Mouse (Mus musculus): ENCODE measurements around the gene Kif24. TPM values are rescaled to one million over a fixed set of nuclear protein-coding genes. Genes with fewer than 3 reads are reported as not detected.

The Kif24 gene
- polyA plus RNA-seq, 1 experiment from 2014 or later: 1.4 TPM

DNA sequence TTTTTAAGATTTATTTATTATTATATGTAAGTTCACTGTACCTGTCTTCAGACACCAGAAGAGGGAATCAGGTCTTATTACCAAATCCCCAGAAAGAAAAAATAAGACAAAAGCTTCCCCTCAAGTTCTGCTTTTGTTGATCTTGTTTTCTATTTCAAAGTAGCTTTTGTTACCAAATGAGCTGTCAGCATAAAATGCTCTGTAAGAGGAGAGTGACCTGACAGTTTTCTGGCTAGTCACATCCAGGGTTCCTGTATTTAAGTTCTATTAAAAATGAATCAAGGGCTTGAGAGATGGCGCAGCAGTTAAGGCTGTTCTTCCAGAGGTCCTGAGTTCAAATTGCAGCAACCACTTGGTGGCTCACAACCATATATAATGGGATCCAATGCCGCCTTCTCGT is 103.6 kb downstream of the Kif24 start:
- WGBS (ENCODE audit: missing documents): 90% methylated on average over 3 of the region's 3 CpGs
- Histone ChIP-seq H3K79me2 (ENCODE audit: inconsistent target) (peaks cover 98% of the 10 kb centered on the region), H3K27ac (peak overlapping the region; percentile 31; the same call in 1 of the 2 replicates), H3K36me3 (ENCODE audit: inconsistent target) (no peaks in the 10 kb centered on the region), H3K4me3 (ENCODE audit: inconsistent target) (no peak overlapping the region)

DNA sequence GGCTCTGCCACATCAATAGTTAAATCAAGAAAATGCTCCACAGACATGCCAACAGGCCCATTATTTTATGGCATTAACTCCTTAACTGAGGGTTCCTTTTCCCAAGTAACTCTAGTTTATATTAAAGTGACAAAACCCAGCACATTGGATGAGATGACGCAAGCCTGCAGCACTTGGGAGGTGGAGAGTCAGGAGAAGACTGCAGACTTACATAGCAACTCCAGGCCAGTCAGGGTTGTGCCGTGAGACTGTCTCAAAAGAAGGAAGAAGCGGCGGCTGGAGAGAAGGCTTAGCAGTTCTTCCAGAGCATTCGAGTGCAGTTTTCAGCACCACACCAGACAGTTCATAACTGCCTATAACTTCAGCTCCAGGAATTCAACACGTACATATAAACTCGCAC is 105.3 kb downstream of the Kif24 start:
- Histone ChIP-seq H3K79me2 (ENCODE audit: inconsistent target) (peaks cover 98% of the 10 kb centered on the region), H3K36me3 (ENCODE audit: inconsistent target) (no peaks in the 10 kb centered on the region), H3K4me3 (ENCODE audit: inconsistent target) (no peak overlapping the region), H3K27ac (peak overlapping the region; percentile 14)
- WGBS (ENCODE audit: missing documents): 51% methylated on average over 7 of the region's 7 CpGs

DNA sequence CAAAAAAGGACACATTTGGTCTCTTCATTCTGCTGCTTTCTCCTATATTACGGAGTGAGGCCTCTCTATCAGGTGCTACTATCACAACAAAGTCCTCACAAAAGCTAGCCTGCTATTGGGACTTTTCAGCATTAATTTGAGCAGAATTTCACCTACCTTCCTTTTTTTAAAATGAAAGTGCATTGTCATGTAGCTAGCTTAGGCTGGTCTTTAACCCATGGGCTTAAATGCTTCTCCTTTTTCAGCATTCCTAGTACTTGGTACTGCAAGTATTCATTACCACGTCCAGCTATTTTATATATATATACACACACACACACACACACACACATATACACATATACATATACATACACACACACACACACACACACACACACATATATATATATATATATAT is 106.0 kb downstream of the Kif24 start:
- H3K27ac ChIP-seq: peak overlapping the region; percentile 47
- H3K79me2 ChIP-seq (ENCODE audit: inconsistent target): peaks cover 98% of the 10 kb centered on the region
- WGBS (ENCODE audit: missing documents): 17% methylated on average over 1 of the region's 2 CpGs
- H3K4me3 ChIP-seq (ENCODE audit: inconsistent target): no peak overlapping the region
- H3K36me3 ChIP-seq (ENCODE audit: inconsistent target): no peaks in the 10 kb centered on the region

DNA sequence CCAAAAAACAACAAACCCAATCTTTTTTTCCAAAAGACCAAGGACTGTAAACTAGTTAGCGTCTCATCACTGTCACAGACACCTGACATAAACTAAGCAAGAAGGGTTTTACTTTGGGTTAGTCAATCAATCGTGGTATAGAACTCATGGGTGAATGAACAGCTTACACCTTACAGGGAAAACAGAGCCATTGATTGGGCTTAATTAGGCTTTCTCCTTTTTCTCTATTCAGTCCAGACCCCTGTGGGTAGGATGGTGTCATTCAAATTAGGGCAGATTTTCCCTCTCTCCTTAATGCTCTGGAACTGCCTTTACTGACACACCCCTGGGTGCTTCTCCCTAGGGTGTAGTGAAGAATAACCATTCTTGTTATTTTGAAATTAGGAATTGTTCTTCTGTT is 107.5 kb downstream of the Kif24 start:
- Histone ChIP-seq H3K79me2 (ENCODE audit: inconsistent target) (peaks cover 98% of the 10 kb centered on the region), H3K27ac (no peak overlapping the region), H3K36me3 (ENCODE audit: inconsistent target) (no peaks in the 10 kb centered on the region), H3K4me3 (ENCODE audit: inconsistent target) (no peak overlapping the region)
- whole genome bisulfite sequencing (ENCODE audit: missing documents): 100% methylated on average over 2 of the region's 2 CpGs

DNA sequence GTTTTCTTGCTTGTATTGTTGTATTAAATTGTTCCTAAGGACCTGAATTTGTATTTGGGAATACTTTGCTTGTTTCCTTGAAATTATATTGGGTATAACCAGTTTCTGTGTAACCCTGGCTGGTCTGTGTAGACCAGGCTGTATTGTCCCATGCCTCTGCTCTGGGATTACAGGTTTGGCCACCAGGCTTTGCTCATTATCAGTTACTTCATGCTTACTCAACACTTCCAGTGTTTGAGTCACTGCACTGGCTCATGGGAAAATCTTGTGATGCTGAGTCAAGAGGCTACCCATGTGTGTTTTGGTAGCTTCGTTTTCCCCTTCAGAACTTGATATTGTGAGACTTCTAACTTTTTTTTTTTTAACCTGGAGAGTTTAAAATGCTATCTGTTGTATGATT is 111.4 kb downstream of the Kif24 start:
- Histone ChIP-seq H3K79me2 (ENCODE audit: inconsistent target) (peaks cover 95% of the 10 kb centered on the region), H3K27ac (peak overlapping the region; percentile 35), H3K36me3 (ENCODE audit: inconsistent target) (no peaks in the 10 kb centered on the region), H3K4me3 (ENCODE audit: inconsistent target) (no peak overlapping the region)
- 50% methylated on average over 1 of the region's 1 CpGs for WGBS (ENCODE audit: missing documents)

DNA sequence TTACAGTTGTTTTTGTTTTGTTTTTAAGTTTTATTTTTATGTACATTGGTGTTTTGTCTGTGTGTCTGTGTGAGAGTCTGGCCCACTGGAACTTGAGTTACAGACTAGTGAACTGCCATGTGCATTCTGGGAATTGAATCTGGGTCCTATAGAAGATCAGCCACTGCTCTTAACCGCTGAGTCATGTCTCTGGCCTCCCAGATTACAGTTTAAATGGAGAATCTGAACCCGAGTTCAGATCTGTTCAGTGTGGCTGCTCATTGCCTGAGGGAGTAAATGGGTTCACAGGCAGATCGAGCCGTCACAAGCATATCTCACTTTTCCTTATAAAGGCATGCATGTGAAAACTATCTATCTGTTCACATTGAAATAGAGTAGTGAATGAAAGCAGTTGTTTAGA is 111.9 kb downstream of the Kif24 start:
- Histone ChIP-seq H3K36me3 (ENCODE audit: inconsistent target) (no peaks in the 10 kb centered on the region), H3K79me2 (ENCODE audit: inconsistent target) (peaks cover 90% of the 10 kb centered on the region), H3K4me3 (ENCODE audit: inconsistent target) (no peak overlapping the region), H3K27ac (peak overlapping the region; percentile 35)
- WGBS (ENCODE audit: missing documents): 92% methylated on average over 4 of the region's 4 CpGs

DNA sequence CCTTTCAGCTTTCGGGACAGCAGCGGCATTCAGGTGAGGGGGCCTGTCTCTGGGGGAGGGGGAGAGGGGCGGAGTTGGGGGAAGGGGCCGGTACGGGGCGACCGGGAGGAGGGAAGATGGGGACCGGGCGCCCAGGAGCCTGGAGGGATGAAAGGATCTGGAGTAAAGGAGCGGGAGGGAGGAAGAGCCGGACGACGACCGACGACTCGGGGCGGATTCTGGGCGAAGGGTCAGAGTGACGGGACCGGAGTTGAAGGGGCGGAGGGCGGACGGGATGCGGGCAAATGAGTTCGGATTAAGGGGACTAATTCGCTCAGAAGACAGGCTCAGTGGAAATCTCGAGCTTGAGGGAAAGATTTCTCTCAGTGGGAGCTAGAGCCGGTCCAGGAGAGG is 115.5 kb downstream of the Kif24 start:
- Histone ChIP-seq H3K4me3 (ENCODE audit: inconsistent target) (peak overlapping the region; percentile 83), H3K36me3 (ENCODE audit: inconsistent target) (no peaks in the 10 kb centered on the region), H3K79me2 (ENCODE audit: inconsistent target) (peaks cover 54% of the 10 kb centered on the region), H3K27ac (peak overlapping the region; percentile 52)
- WGBS (ENCODE audit: missing documents): under 1% methylated on average over 27 of the region's 28 CpGs

DNA sequence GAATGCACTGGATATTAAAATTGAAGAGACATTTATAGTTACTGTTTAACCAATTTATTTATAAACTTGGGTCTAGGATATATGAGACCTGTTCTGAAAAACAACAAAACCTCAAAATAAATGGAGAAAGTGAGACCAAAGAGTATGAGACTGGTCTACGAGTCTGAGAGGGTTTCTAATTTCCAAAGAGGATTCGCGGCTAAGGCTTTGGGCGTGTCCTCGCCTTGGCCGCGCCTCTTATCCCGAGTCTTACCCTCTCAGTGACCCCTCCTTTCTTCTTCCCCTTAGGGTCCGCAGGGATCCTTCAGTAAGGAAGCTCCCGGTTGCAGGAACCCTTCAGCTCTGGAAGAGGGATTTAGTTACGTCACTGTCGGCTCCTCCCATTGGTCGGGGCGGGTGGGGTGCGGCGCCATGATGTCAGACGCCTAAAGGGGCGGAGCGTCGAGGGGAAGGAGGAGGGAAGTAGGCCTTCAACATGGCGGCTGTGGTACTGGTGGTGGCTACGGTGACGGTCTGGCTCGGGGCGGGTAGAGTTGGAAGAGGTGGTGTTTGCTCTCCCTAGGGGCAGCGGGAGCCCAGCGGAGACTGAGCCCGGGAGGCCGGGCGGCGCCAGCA is 116.0 kb downstream of the Kif24 start, which contains the start of gene Ubap1:
TSS of gene Ubap1 (plus strand) at position 413 of the 615 bp plus-strand sequence.
- under 1% methylated on average over 27 of the region's 31 CpGs for WGBS (ENCODE audit: missing documents)
- H3K4me3 ChIP-seq (ENCODE audit: inconsistent target): peak within 1 kb of the TSS; percentile 83
- H3K27ac ChIP-seq: peak within 1 kb of the TSS; percentile 52
- H3K36me3 ChIP-seq (ENCODE audit: inconsistent target): no peaks in the 10 kb centered on the region
- peaks cover 49% of the 10 kb centered on the region for H3K79me2 ChIP-seq (ENCODE audit: inconsistent target)

DNA sequence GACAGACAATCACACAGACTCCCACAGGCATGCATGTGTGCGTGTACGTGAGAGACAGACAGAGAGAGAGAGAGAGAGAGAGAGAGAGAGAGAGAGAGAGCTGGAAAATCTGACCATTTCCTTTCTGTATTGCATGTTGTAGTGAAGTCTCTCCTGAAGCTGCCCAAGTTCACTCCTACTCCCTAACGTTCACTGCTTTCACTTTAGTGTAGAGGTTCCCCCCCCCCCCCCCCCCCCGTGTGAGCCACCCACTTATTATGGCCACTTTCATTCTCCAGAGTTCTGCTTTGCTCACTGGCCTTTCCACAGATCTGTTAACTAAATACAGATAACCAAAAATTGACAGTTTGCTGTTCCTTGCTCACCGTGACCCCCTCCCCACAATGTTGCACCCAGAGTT is 116.8 kb downstream of the Kif24 start:
- WGBS (ENCODE audit: missing documents): 0% methylated on average over 1 of the region's 5 CpGs
- H3K79me2 ChIP-seq (ENCODE audit: inconsistent target): peaks cover 40% of the 10 kb centered on the region
- peak overlapping the region; percentile 52 for H3K27ac ChIP-seq
- peak overlapping the region; percentile 83; the same call in 1 of the 2 replicates for H3K4me3 ChIP-seq (ENCODE audit: inconsistent target)
- no peaks in the 10 kb centered on the region for H3K36me3 ChIP-seq (ENCODE audit: inconsistent target)

DNA sequence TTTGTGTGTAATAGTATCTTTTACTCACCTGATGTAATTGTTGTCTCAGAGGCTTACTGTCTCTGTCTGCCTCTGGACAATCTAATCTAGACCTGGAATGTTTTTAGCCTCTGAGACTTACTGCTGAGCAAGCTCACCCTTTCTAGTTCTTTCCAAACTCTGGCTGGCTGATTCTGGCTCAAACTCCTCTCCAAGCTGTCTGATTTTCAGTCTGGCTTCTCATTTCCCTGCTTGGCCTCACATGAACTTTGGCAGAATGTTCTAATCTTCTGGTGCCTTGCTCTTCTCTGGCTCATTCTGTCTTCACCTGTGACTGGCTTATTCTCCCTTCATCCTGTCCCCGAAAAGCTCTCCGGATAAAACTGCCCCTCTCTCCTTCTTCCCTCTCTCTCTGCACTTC is 118.7 kb downstream of the Kif24 start:
- H3K79me2 ChIP-seq (ENCODE audit: inconsistent target): peaks cover 22% of the 10 kb centered on the region

DNA sequence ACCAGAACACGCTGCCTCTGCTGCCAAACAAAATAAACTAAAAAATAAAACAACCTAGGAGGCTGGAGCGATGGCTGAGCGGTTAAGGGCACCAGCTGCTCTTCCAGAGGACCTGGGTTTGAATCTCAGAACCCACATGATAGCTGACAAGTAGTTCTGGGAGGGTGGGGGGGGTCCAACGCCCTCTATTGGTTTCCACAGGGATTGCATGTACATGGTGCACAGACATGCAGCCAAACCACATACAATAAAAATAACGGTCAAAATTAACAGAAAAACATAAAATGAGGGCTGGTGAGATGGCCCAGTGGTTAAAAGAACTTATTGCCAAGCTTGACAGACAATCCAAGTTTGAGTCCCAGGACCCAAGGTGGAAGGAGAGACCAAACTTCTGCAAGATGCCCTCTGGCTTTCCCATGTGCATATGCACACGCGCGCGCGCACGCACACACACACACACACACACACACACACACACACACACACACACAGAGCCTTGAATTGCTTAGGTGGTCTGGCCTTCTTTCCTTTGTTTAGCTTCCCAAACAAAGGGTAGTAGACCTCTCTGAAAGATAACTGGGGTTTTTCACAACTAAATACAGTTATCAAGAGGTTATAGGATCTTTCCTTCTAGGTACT is 123.7 kb downstream of the Kif24 start:
- no peaks in the 10 kb centered on the region for H3K79me2 ChIP-seq (ENCODE audit: inconsistent target)
- H3K4me3 ChIP-seq (ENCODE audit: inconsistent target): no peak overlapping the region
- no peaks in the 10 kb centered on the region for H3K36me3 ChIP-seq (ENCODE audit: inconsistent target)
- H3K27ac ChIP-seq: no peak overlapping the region
- 86% methylated on average over 11 of the region's 11 CpGs for WGBS (ENCODE audit: missing documents)

More for the DNA sequence above, 118.7 kb downstream of the Kif24 start:
- Histone ChIP-seq H3K36me3 (ENCODE audit: inconsistent target) (no peaks in the 10 kb centered on the region), H3K27ac (no peak overlapping the region), H3K4me3 (ENCODE audit: inconsistent target) (no peak overlapping the region)
- 48% methylated on average over 2 of the region's 2 CpGs for WGBS (ENCODE audit: missing documents)

Other genes with a start within 250 kb of the Kif24 start
- 22.7 to 69.9 TPM (median 33.5 TPM) in 3 replicates for gene Ubap2, start 189.7 kb downstream of the Kif24 start, polyA plus RNA-seq (2018)
- gene Dcaf12, start 150.0 kb downstream of the Kif24 start, polyA plus RNA-seq (2018): 21.0 to 43.0 TPM (median 38.5 TPM) in 3 replicates
- 39.6 to 73.7 TPM (median 49.5 TPM) in 3 replicates for gene Ubap1, start 115.9 kb downstream of the Kif24 start, polyA plus RNA-seq (2018)
- 26.0 to 42.5 TPM (median 28.9 TPM) in 3 replicates for gene Nudt2, start 264 bp upstream of the Kif24 start, polyA plus RNA-seq (2018)
- gene AI464131, start 38.2 kb upstream of the Kif24 start, polyA plus RNA-seq (2018): 0.10 to 0.13 TPM (median 0.12 TPM) in 3 replicates
- gene 1110017D15Rik, start 52.4 kb upstream of the Kif24 start, polyA plus RNA-seq (2018): 0.22 TPM in 1 of 3 replicates, not detected in the others
- gene Fam219a, start 104.7 kb upstream of the Kif24 start, polyA plus RNA-seq (2018): 53.0 to 79.9 TPM (median 67.6 TPM) in 3 replicates
- gene Dnaic1, start 104.9 kb upstream of the Kif24 start, polyA plus RNA-seq (2018): 0.25 to 1.1 TPM (median 0.45 TPM) in 3 replicates
- 1.2 to 3.7 TPM (median 1.6 TPM) in 3 replicates for gene Enho, start 175.4 kb upstream of the Kif24 start, polyA plus RNA-seq (2018)
- gene Cntfr, start 232.2 kb upstream of the Kif24 start, polyA plus RNA-seq (2018): not detected in 3 replicates
- gene Il11ra1, start 235.1 kb upstream of the Kif24 start, polyA plus RNA-seq (2018): 34.7 to 49.1 TPM (median 47.4 TPM) in 3 replicates
- gene Rpp25l, start 248.6 kb upstream of the Kif24 start, polyA plus RNA-seq (2018): 6.4 to 25.9 TPM (median 19.8 TPM) in 3 replicates